Mouse (Mus musculus) bone marrow, adult 2 months (tissue): ENCODE measurements around the gene Abhd14a.

ENCODE experiments used
- CTCF ChIP-seq: fragments of 200-500 bp; IDR thresholded peaks from 2 replicates; pipeline ENCODE4 v1.5.1; 2011; ENCODE audit warnings: low read length, control low read depth; ENCODE audit not compliant: control insufficient read depth, insufficient read depth
- POLR2A ChIP-seq: fragments of 200-500 bp; IDR thresholded peaks from 2 replicates; pipeline ENCODE4 v1.6.1; 2011; ENCODE audit warnings: low read depth, mild to moderate bottlenecking, control low read depth, low read length, borderline replicate concordance; ENCODE audit not compliant: control insufficient read depth

DNA sequence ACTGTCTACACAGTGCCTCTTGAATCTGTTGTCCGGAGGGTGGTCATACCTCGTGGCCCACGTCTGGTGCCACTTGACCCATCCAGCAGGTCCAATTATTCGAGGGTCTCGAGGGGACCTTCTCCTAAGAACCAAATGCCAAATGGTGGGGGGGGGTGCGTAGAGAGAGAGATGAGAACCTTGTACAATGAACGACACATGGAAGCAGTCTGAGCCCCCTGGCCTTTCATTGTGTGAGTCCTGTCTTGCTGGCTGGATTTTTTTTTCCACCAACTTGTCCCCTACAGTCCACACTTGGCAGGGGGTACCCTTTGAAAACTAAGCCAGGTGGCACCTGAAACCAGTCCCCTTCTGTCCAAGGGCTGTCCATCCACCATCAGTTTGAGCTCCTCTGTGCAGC, 20.3 kb upstream of the Abhd14a start:
- no peak for TF ChIP-seq POLR2A
- TF ChIP-seq CTCF, result no peak
